Mouse (Mus musculus): ENCODE measurements around the gene Apba2.

Gene Apba2

DNA sequence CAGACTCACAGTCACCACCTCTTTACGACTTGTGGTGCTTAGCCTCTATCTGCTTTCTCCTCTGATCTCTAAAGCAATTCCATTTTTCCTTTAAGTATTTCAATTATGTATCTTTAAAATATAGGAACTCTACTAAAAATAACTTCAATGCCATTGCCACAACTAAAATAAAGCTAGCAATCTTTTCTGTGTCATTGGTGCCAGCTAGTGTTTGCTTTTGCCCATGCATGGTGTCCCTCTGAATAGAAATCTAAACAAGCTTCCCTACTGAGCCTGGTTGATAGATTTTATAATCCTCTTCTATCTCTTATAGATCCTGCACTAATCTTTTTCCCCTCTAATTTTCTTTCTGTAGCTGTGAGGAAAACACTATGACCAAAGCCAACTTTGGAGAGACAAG, 222.9 kb downstream of the Apba2 start:
- DNase-seq (ENCODE audit: low read depth in 1 of 2, low spot score in 2 of 2), result no peak

GRCm38 (mm10) chr7:64725967-64726695, 224.6 kb downstream of the Apba2 start:
- no peak for DNase-seq (ENCODE audit: low read depth in 1 of 2, low spot score in 2 of 2)

GRCm38 (mm10) chr7:64728181-64728591, 226.7 kb downstream of the Apba2 start:
- DNase-seq (ENCODE audit: low read depth in 1 of 2, low spot score in 2 of 2), result no peak

DNA sequence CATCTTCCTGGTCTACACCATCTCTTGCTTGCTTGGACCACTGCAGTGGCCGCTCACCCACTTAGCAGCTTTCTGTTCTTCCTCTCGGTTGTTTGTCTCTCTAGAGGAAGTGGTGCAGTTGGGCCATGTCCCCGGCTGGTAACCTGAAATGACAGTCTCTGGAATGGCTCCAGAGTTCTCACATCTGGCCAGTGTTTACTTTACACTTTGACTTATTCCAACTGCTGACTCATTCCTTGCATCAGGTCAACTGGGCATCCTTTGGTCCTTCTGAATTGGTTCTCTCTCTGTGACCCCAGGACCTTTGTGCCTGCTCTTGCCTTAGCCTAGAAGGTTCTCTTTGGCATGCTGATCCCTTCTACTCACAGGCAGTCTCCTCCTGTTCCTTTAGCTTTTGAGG, 227.3 kb downstream of the Apba2 start:
- DNase-seq (ENCODE audit: low read depth in 1 of 2, low spot score in 2 of 2), result no peak

DNA sequence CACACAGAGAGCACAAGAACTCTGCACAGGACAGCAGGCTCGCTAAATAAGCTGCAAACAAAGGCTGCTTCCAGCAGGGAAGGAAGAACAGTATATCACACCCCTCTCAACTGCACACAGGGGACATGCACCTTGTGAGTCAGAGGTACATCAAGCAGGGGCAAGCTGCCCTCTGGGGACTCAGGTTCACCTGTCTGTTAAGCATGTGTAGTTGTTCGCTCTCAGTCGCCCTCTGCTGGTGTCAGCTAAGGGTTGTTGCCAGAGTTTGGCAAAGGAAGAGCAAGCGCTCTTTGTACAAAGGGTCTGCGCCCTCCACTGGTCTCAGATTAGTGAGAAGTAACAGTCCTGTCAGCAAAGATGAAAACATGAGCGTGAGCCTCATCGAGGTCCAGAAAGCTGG, 228.3 kb downstream of the Apba2 start:
- no peak for DNase-seq (ENCODE audit: low read depth in 1 of 2, low spot score in 2 of 2)

DNA sequence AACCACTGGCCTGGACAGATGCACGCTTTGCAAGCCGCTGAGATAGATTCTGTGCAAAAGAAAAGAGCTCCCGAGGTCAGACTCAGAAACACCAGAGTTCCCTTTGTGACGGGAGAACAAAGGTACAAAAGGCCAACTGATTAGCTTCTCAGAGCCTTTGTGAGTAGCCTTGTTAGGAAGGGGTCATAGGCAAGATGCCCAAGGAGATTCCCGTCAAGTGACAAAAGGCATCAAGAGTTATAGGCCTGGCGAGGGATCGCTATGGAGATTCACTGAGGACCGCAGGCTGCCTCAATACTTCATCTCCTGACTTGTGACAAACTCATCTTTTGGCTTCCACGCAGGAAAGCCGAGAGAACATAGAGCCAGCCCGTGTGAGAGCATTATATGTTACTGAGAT, 237.6 kb downstream of the Apba2 start:
- DNase-seq (ENCODE audit: low read depth in 1 of 2, low spot score in 2 of 2), result no peak

- DNase-seq (ENCODE audit: low read depth in 1 of 2, low spot score in 2 of 2), result no peak
These were observed 240.1 kb downstream of the Apba2 start for GRCm38 (mm10) chr7:64741333-64742307.

GRCm38 (mm10) chr7:64743610-64744009, 242.1 kb downstream of the Apba2 start:
- no peak for DNase-seq (ENCODE audit: low read depth in 1 of 2, low spot score in 2 of 2)

DNA sequence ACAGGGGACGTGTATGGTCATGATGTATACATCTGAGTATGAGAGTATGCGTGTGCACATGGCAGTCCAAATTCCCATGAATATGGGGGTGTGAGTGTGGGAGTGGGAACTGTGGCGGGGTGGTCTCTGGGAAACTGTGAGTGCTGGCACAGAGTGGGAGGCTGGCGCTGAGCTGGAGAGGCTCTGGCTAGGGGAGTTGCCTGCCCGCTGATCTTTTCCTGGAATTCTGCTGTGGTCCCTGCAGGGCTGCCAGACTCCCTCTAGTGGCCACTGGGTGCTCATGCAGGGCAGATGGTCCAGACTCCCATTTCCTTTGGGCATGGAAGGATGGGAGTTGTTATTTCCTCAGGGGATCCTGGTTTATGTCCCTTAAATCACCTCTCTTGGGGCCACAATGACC, 250.0 kb downstream of the Apba2 start:
- DNase-seq (ENCODE audit: low read depth in 1 of 2, low spot score in 2 of 2), result no peak

- DNase-seq (ENCODE audit: low read depth in 1 of 2, low spot score in 2 of 2), result no peak
These were observed 250.6 kb downstream of the Apba2 start for GRCm38 (mm10) chr7:64752133-64752532.

- no peak for DNase-seq (ENCODE audit: low read depth in 1 of 2, low spot score in 2 of 2)
These were observed 252.2 kb downstream of the Apba2 start for GRCm38 (mm10) chr7:64753678-64754077.

- DNase-seq (ENCODE audit: low read depth in 1 of 2, low spot score in 2 of 2), result no peak
These were observed 252.7 kb downstream of the Apba2 start for GRCm38 (mm10) chr7:64754161-64754560.

DNA sequence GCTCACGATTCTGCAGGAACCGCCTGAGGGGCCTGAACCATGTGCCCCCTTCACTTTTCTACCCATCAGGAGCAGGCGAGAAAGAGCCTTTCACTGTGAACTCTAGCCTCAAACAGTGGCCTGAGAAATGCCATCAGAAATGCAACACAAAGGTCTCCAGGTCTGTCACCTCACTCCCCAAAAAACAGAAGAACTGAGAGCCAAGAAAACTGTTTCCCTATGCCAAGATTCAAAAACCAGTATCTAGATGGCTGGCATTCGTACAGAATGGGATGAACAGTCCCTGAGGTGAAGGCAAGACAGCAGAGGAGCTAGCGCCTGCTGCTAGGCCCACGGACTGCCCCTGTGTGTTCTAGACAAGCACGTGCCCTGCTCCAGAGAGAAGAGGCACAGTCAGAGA, 253.6 kb downstream of the Apba2 start:
- DNase-seq (ENCODE audit: low read depth in 1 of 2, low spot score in 2 of 2), result no peak

DNA sequence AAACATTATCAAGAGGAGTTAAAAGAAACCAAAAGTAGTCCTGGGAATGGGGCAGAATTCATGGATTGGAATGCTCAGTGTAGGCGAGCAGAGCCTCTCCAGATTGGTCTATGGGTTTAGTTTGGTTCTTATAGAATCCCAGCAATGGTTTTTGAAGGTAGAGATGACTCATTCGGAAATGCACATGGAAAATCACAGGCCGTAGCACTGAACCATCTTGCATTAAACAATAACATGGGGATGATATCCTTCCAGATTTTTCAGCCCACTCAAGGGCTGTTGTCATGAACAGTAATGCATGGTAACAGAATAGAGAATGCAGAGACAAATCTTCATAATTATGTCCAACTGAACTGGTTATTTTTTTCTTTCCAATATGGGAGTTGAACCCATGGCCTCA, 264.1 kb downstream of the Apba2 start:
- no peak for DNase-seq (ENCODE audit: low read depth in 1 of 2, low spot score in 2 of 2)

DNA sequence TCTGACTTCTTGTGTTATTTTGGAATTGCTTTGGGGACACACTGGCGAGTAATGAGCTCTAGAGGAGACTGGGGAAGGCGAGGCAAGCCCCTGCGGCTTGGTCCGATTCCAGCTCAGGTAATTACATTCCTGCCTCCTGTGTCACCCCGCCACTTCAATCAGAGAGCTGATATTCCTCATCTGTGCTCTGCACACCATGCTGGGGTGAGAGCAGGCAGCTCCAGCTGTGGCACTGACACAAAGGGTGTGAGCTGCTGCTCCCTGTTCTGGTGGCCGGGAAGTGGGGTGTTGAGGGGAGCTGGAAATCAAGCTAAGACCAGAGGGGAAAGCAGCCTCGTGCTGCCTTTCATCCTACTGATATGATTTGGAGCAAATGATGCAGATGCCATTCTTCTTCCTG, 268.3 kb downstream of the Apba2 start:
- DNase-seq (ENCODE audit: low read depth in 1 of 2, low spot score in 2 of 2), result no peak

- DNase-seq (ENCODE audit: low read depth in 1 of 2, low spot score in 2 of 2), result no peak
These were observed 269.4 kb downstream of the Apba2 start for GRCm38 (mm10) chr7:64770779-64771390.

DNA sequence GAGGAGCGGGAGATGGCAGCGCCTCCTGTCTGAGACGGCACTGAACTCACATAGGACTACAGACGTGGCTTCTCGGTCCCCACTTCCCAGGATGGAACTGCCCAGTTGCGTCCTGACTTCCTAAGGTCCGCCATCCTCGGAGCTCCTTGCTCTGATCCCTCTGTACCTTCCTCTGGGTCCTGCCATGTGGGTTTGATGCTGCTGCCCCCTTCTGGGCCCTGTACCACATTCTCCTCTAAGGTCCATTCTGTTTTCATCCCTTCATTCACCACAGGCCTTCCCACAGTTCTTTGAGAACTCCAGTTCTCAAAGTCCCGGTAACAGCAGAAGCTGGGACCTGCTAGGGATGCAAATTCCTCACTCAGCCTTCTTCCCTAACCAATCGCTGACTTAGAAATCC, 272.0 kb downstream of the Apba2 start:
- no peak for DNase-seq (ENCODE audit: low read depth in 1 of 2, low spot score in 2 of 2)

DNA sequence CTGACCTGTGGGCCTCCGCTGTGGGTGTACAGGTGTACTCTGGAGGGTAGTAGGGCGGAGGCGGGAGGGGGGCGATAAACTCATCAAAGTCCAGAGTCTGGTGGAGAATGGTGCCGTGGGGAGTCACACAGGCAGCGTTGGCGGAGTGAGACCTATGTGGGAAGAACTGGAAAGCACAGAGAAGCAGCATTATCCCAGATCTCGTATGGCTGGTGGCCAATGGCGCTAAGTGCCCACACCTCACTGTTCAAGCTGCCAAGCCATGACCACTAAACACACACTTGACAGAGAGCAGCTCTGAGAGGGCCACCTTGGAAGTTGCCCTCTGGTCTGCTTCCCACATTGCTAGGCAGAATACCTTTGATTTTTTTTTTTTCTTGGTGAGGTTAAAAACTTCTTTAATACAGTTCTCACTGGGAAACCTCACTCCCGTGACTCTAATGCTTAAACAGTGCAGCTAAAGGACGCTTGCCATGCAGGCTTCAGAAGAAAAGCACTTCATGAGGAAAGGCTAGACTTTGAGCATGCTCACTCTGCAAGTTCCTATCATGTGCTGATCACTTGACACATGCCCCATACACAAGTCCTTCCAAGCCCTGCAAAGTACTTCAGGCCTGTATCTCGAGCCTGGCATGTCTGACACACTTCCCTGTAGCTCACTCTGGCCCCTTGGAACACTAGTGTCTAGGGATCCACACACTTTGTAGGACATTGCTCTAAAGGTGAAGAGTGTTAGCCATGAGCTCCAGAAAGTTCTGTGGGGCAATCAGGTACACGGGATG, 275.4 kb downstream of the Apba2 start:
- DNase-seq (ENCODE audit: low read depth in 1 of 2, low spot score in 2 of 2), result no peak

DNA sequence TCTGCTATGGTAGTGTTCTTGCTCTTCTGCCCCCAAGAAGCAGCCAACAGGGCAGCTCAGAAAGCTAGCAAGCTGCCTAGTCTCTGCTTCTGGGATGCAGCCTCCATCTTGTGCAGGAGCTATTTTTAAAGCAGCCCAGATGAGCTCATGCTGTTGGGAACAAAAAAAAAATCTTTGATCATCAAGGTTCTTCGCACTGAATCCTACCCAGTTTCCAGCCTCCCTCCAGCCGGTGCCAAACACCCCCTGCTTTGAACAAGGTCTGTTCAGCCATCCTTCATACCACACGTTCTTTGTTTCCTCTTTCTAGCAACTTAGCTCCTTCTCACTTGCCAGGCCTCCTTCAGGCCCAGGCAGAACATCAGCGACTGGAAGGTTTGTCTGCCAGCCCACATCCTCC, 278.0 kb downstream of the Apba2 start:
- no peak for DNase-seq (ENCODE audit: low read depth in 1 of 2, low spot score in 2 of 2)

DNA sequence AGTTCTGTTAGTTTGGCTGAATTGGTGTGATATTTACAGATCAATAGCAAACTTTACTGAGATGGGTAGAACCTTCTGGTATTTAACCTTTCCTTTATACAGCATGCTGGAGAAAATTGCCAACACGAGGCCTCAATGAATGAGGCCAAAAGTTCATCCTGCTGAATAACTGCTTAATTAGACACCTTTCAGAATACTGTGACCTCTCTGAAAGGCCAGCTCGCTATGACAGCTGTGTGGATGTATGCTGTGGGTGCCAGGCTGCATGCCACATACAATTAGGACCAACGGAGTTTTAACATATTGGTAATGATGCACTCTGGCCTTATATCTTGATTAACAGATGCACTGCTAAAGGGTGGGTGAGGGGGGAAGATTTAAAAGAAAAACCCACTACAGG, 283.5 kb downstream of the Apba2 start:
- no peak for DNase-seq (ENCODE audit: low read depth in 1 of 2, low spot score in 2 of 2)

GRCm38 (mm10) chr7:64791145-64791544, 289.6 kb downstream of the Apba2 start:
- no peak for DNase-seq (ENCODE audit: low read depth in 1 of 2, low spot score in 2 of 2)

All from monocyte, adult 2 months (primary cell).